Comparison of ENCODE assay signal across 14 mouse cellular contexts in the genomic region with DNA sequence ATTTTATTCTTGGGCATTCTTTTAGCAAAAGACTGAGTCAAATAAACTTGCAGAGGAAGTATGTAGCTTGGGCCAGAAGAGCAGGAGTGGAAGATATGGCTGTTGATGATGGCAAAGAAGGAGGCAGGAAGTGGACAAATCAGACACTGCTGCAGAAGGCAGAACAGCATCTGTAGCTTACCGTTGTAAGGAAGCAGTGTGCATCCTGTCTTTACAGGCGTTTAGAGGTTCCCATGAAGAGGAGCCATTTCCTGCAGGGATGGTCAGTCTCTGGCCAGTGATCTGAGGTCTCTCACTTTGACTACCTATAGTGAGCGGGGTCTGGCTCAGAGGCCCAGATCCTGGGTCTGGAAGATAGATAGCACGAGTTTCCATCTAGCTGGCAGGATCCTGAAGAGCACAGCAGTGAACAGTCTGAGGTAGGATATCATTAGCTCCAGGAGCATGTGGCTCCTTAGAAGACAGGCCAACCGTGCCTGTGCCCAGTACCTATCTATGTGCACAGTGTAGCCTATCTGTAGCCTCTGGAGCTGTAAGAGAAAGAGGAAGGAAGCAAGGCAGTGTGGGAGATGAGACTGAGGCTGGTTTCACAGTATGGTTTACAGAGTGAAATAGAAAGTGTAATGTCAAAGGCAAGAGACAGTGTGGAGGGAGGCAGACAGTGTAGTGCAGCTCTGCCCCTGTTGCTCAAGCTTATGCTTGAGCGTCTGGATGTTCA. TPM values are rescaled to one million over a fixed set of nuclear protein-coding genes. Genes with fewer than 3 reads are reported as not detected.
DNase-seq lines count a peak whose midpoint lies in the region; ATAC-seq lines count a peak whose summit lies in the region.
"Had no signal": no experiment of that assay in that cellular context is flagged by ENCODE, and none has a peak within 500 bp of the region (broad histone marks: within the 10 kb centered on the region; RNA-seq: fewer than 3 reads in every experiment).

No protein-coding gene starts in this region.

- H3K4me2 ChIP-seq in heart, embryonic 12.5 days = no peak overlapping the region
- no peak overlapping the region for H3K4me2 ChIP-seq in liver, embryonic 13.5 days
- H3K4me2 ChIP-seq: heart, embryonic 15.5 days had no signal

- 0 out of 2 replicates have a peak, but pooled peaks cover 7% of the 10 kb centered on the region for H3K4me1 ChIP-seq in heart, embryonic 12.5 days (replicated peaks)
- peaks cover 10% of the 10 kb centered on the region; the same call in 1 of the 2 replicates for H3K4me1 ChIP-seq in liver, embryonic 13.5 days (replicated peaks)

- intact Hi-C loops in heart, postnatal 36 days (cut with DNase I) = no loop called here

- H3K27me3 ChIP-seq in heart, embryonic 12.5 days (replicated peaks) = no peaks in the 10 kb centered on the region
- H3K27me3 ChIP-seq in liver, embryonic 13.5 days = no peaks in the 10 kb centered on the region
- H3K27me3 ChIP-seq: heart, embryonic 15.5 days; Patski had no signal

- H3K27ac ChIP-seq in heart, embryonic 12.5 days (ENCODE audit: poor library complexity, severe bottlenecking) = peak overlapping the region; percentile 30; the same call in 1 of the 2 replicates
- no peak overlapping the region; the same call in none of the 2 replicates for H3K27ac ChIP-seq in liver, embryonic 13.5 days
- H3K27ac ChIP-seq: heart, embryonic 15.5 days had no signal

- DNase-seq in heart, postnatal 36 days = no peak
- DNase-seq in thymus, postnatal 0 days (ENCODE audit: low spot score) = peak; percentile 17
- DNase-seq in thymus, postnatal 36 days = no peak
- no peak for DNase-seq in liver, embryonic 13.5 days
- DNase-seq in urinary bladder, postnatal 14 days (ENCODE audit: low spot score) = no peak
- no peak for DNase-seq in cerebellum, adult 11-12 months
- DNase-seq: adrenal gland, adult 2 months; left cerebral cortex, postnatal 4 days; right cerebral cortex, postnatal 4 days had no signal

- WGBS in heart, embryonic 12.5 days = 70% methylated on average over 6 of the region's 6 CpGs
- 21% methylated on average over 6 of the region's 6 CpGs for WGBS in liver, embryonic 13.5 days (ENCODE audit: insufficient replicate concordance)

- H3K4me3 ChIP-seq in heart, embryonic 12.5 days = no peak overlapping the region
- H3K4me3 ChIP-seq in liver, embryonic 13.5 days (replicated peaks) = no peak overlapping the region
- H3K4me3 ChIP-seq: erythroblast, embryonic 14.5 days; heart, embryonic 15.5 days had no signal

- H3K9ac ChIP-seq in heart, embryonic 12.5 days = no peak overlapping the region
- no peak overlapping the region for H3K9ac ChIP-seq in liver, embryonic 13.5 days
- H3K9ac ChIP-seq: heart, embryonic 15.5 days had no signal

- no peaks in the 10 kb centered on the region for H3K9me3 ChIP-seq in heart, embryonic 12.5 days (replicated peaks)
- no peaks in the 10 kb centered on the region for H3K9me3 ChIP-seq in liver, embryonic 13.5 days (replicated peaks)
- H3K9me3 ChIP-seq: heart, embryonic 15.5 days had no signal

- ATAC-seq in heart, embryonic 12.5 days (ENCODE audit: insufficient number of reproducible peaks, low FRiP score) = peak; percentile 18; the same call in 1 of the 2 replicates
- ATAC-seq in liver, embryonic 13.5 days (ENCODE audit: low read depth) = peak; percentile 69
- ATAC-seq in neutrophil, adult 5-6 weeks (ENCODE audit: extremely low read depth, insufficient number of reproducible peaks, low FRiP score, poor library complexity, severe bottlenecking) = peak; percentile 75
- ATAC-seq: Patski had no signal

- H3K36me3 ChIP-seq in heart, embryonic 12.5 days = peaks cover 49% of the 10 kb centered on the region
- peaks cover 52% of the 10 kb centered on the region for H3K36me3 ChIP-seq in liver, embryonic 13.5 days

RNA-seq across cellular contexts. Expression of gene Efl1, which starts 42.8 kb away (rescaled TPM):
- polyA plus RNA-seq in heart, embryonic 12.5 days (2016; fragmentation: Nextera tagmentation; extraction: Ambion mirVana) = 15.7 and 16.6 TPM in 2 replicates
- 10 to 100 TPM in 1 of 2 experiments, 1 to 10 TPM in 1; 9.8 to 10.5 TPM for total RNA-seq in heart, postnatal 36 days (2021)
- polyA plus RNA-seq in thymus, postnatal 0 days (2015; fragmentation: Nextera tagmentation; extraction: Ambion mirVana) = 21.5 and 24.2 TPM in 2 replicates
- 10.8 and 11.9 TPM in 2 replicates for polyA plus RNA-seq in liver, embryonic 13.5 days (2015; fragmentation: Nextera tagmentation; extraction: Ambion mirVana)
- total RNA-seq in neutrophil, adult 5-6 weeks (2017) = 22.1 and 25.6 TPM in 2 replicates

RNA-seq across cellular contexts. Expression of gene Saxo2, which starts 42.9 kb away (rescaled TPM):
- 5.7 and 5.8 TPM in 2 replicates for polyA plus RNA-seq in heart, embryonic 12.5 days (2016; fragmentation: Nextera tagmentation; extraction: Ambion mirVana)
- total RNA-seq in heart, postnatal 36 days (2021) = 1 to 10 TPM; 1.2 to 2.7 TPM
- polyA plus RNA-seq in thymus, postnatal 0 days (2015; fragmentation: Nextera tagmentation; extraction: Ambion mirVana) = 3.7 and 4.2 TPM in 2 replicates
- 0.79 and 1.8 TPM in 2 replicates for polyA plus RNA-seq in liver, embryonic 13.5 days (2015; fragmentation: Nextera tagmentation; extraction: Ambion mirVana)
- not detected in 2 replicates for total RNA-seq in neutrophil, adult 5-6 weeks (2017)
- polyA plus RNA-seq: erythroblast, embryonic 14.5 days had no signal

Comparison
In these comparisons a context has a peak if more than half of its experiments do, and no peak if none do; other contexts are left out.
1. ATAC-seq: peak in every context shown above with its lines; median percentile 75 in neutrophil, adult 5-6 weeks; 69 in liver, embryonic 13.5 days; 18 in heart, embryonic 12.5 days.